Mouse (Mus musculus): Measurements from ENCODE around the gene Cdk9. TPM values are rescaled to one million over a fixed set of nuclear protein-coding genes. Genes with fewer than 3 reads are reported as not detected.

Cdk9 gene
- polyA plus RNA-seq, 1 experiment = 76.6 TPM

GRCm38 (mm10) chr2:32739311-32739710 is 26.4 kb upstream of the Cdk9 start:
- Histone ChIP-seq H3K36me3 (ENCODE audit: control insufficient read depth, insufficient read depth) (no peaks in the 10 kb centered on the region), H3K79me2 (ENCODE audit: control insufficient read depth, insufficient read depth) (no peaks in the 10 kb centered on the region), H3ac (ENCODE audit: control insufficient read depth, insufficient read length) (no peak overlapping the region), H3K4me3 (no peak overlapping the region), H3K27me3 (ENCODE audit: control insufficient read depth, insufficient read depth, insufficient read length) (peaks cover 18% of the 10 kb centered on the region), H3K4me2 (ENCODE audit: low read depth) (no peak overlapping the region)
- no peak for TF ChIP-seq CEBPB (IDR thresholded peaks at IDR 0.05; ENCODE audit: insufficient read depth, poor library complexity, severe bottlenecking)
- TF ChIP-seq E2F4 (IDR thresholded peaks at IDR 0.05; ENCODE audit: insufficient read depth) = no peak
- no peak for TF ChIP-seq MAX (IDR thresholded peaks at IDR 0.05; ENCODE audit: low read depth)
- TF ChIP-seq MYOG (IDR thresholded peaks at IDR 0.05; ENCODE audit: control insufficient read depth in 1 of 3, insufficient read depth in 1 of 3, insufficient read length in 2 of 3, low read depth in 2 of 3) = no peak
- no peak for TF ChIP-seq POLR2AphosphoS2 (IDR thresholded peaks at IDR 0.05; ENCODE audit: insufficient read length, low read depth)
- TF ChIP-seq SRF (IDR thresholded peaks at IDR 0.05; ENCODE audit: control insufficient read depth, insufficient read length, low read depth) = no peak
- no peak for TF ChIP-seq POLR2A (IDR thresholded peaks at IDR 0.05; ENCODE audit: insufficient read length, low read depth)
- TF ChIP-seq TCF12 (IDR thresholded peaks at IDR 0.05; ENCODE audit: insufficient read depth, poor library complexity, severe bottlenecking) = no peak
- TF ChIP-seq TCF3 (IDR thresholded peaks at IDR 0.05; ENCODE audit: insufficient read length, low read depth) = no peak
- TF ChIP-seq MYOD1 (IDR thresholded peaks at IDR 0.05; ENCODE audit: control insufficient read depth in 1 of 3, insufficient read length in 2 of 3, low read depth in 2 of 3) = no peak
- TF ChIP-seq REST (IDR thresholded peaks at IDR 0.05; ENCODE audit: insufficient read depth, insufficient read length) = no peak
- TF ChIP-seq USF1 (IDR thresholded peaks at IDR 0.05; ENCODE audit: low read depth) = no peak

- TF ChIP-seq SRF (IDR thresholded peaks at IDR 0.05; ENCODE audit: control insufficient read depth, insufficient read length, low read depth) (no peak), MYOD1 (IDR thresholded peaks at IDR 0.05; ENCODE audit: control insufficient read depth in 1 of 3, insufficient read length in 2 of 3, low read depth in 2 of 3) (no peak), TCF12 (IDR thresholded peaks at IDR 0.05; ENCODE audit: insufficient read depth, poor library complexity, severe bottlenecking) (no peak), REST (IDR thresholded peaks at IDR 0.05; ENCODE audit: insufficient read depth, insufficient read length) (no peak), USF1 (IDR thresholded peaks at IDR 0.05; ENCODE audit: low read depth) (no peak), MYOG (IDR thresholded peaks at IDR 0.05; ENCODE audit: control insufficient read depth in 1 of 3, insufficient read depth in 1 of 3, insufficient read length in 2 of 3, low read depth in 2 of 3) (no peak), MAX (IDR thresholded peaks at IDR 0.05; ENCODE audit: low read depth) (no peak), E2F4 (IDR thresholded peaks at IDR 0.05; ENCODE audit: insufficient read depth) (no peak), POLR2A (IDR thresholded peaks at IDR 0.05; ENCODE audit: insufficient read length, low read depth) (no peak), CEBPB (IDR thresholded peaks at IDR 0.05; ENCODE audit: insufficient read depth, poor library complexity, severe bottlenecking) (no peak), TCF3 (IDR thresholded peaks at IDR 0.05; ENCODE audit: insufficient read length, low read depth) (no peak), POLR2AphosphoS2 (IDR thresholded peaks at IDR 0.05; ENCODE audit: insufficient read length, low read depth) (no peak)
- Histone ChIP-seq H3K4me2 (ENCODE audit: low read depth) (no peak overlapping the region), H3K79me2 (ENCODE audit: control insufficient read depth, insufficient read depth) (no peaks in the 10 kb centered on the region), H3K4me3 (no peak overlapping the region), H3ac (ENCODE audit: control insufficient read depth, insufficient read length) (no peak overlapping the region), H3K36me3 (ENCODE audit: control insufficient read depth, insufficient read depth) (no peaks in the 10 kb centered on the region), H3K27me3 (ENCODE audit: control insufficient read depth, insufficient read depth, insufficient read length) (peaks cover 12% of the 10 kb centered on the region)
These were observed 24.1 kb upstream of the Cdk9 start for GRCm38 (mm10) chr2:32737008-32737407.

DNA sequence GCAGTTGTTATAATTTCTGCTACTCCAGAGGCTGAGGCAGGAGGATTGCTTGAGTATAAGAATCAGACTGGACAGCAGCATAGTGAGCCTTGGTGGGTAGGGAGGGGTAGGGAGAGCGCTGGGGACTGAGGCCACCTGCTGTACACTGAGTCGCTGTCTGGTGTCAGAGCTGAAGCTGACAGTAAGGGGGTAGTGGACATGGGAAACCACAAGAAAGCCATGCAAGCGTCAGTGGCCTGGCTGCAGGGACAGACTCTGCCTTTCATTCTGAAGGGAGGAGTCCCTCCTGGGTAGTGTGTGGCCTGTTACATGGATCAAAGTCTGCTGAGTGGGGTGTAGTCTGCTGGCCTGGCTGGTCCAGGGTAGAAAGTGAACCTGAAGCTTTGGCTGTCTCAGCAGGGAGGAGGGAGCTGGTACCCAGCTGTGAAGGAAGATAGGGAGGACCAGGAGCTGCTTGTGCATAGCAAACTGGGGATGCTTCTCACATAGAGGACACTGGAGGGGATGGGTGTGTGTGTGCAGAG is 23.5 kb upstream of the Cdk9 start:
- Histone ChIP-seq H3K36me3 (ENCODE audit: control insufficient read depth, insufficient read depth) (no peaks in the 10 kb centered on the region), H3K4me2 (ENCODE audit: low read depth) (no peak overlapping the region), H3K4me3 (no peak overlapping the region), H3K79me2 (ENCODE audit: control insufficient read depth, insufficient read depth) (no peaks in the 10 kb centered on the region), H3ac (ENCODE audit: control insufficient read depth, insufficient read length) (no peak overlapping the region), H3K27me3 (ENCODE audit: control insufficient read depth, insufficient read depth, insufficient read length) (peaks cover 6% of the 10 kb centered on the region)
- no peak for TF ChIP-seq TCF12 (IDR thresholded peaks at IDR 0.05; ENCODE audit: insufficient read depth, poor library complexity, severe bottlenecking)
- no peak for TF ChIP-seq POLR2A (IDR thresholded peaks at IDR 0.05; ENCODE audit: insufficient read length, low read depth)
- TF ChIP-seq POLR2AphosphoS2 (IDR thresholded peaks at IDR 0.05; ENCODE audit: insufficient read length, low read depth) = no peak
- TF ChIP-seq CEBPB (IDR thresholded peaks at IDR 0.05; ENCODE audit: insufficient read depth, poor library complexity, severe bottlenecking) = no peak
- TF ChIP-seq MAX (IDR thresholded peaks at IDR 0.05; ENCODE audit: low read depth) = no peak
- peak in 1 of 3 experiments; percentile 43 for TF ChIP-seq MYOD1 (IDR thresholded peaks at IDR 0.05; ENCODE audit: control insufficient read depth in 1 of 3, insufficient read length in 2 of 3, low read depth in 2 of 3)
- no peak for TF ChIP-seq SRF (IDR thresholded peaks at IDR 0.05; ENCODE audit: control insufficient read depth, insufficient read length, low read depth)
- peak in 1 of 3 experiments; percentile 42 for TF ChIP-seq MYOG (IDR thresholded peaks at IDR 0.05; ENCODE audit: control insufficient read depth in 1 of 3, insufficient read depth in 1 of 3, insufficient read length in 2 of 3, low read depth in 2 of 3)
- no peak for TF ChIP-seq REST (IDR thresholded peaks at IDR 0.05; ENCODE audit: insufficient read depth, insufficient read length)
- no peak for TF ChIP-seq E2F4 (IDR thresholded peaks at IDR 0.05; ENCODE audit: insufficient read depth)
- TF ChIP-seq USF1 (IDR thresholded peaks at IDR 0.05; ENCODE audit: low read depth) = no peak
- TF ChIP-seq TCF3 (IDR thresholded peaks at IDR 0.05; ENCODE audit: insufficient read length, low read depth) = no peak

DNA sequence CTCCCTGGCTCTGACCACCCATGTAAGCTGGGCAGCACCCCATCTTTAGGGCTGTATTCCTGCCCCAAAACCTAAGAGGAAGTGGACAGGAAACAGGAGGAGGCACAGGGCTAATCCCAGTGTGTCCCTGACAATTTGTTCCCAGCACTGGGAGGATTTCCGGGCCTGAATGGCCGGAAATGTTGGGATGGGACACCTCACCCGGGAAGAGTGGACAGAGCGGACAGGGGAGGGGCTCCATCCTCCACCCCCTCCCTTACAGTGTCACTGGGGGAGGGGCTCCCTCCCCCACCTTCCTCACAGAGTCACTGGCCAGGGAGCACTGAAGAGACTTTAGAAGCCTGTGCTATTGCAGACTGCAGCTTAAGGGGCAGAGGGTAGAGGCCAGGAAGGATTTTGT is 22.1 kb upstream of the Cdk9 start:
- Histone ChIP-seq H3ac (ENCODE audit: control insufficient read depth, insufficient read length) (no peak overlapping the region), H3K79me2 (ENCODE audit: control insufficient read depth, insufficient read depth) (no peaks in the 10 kb centered on the region), H3K36me3 (ENCODE audit: control insufficient read depth, insufficient read depth) (no peaks in the 10 kb centered on the region), H3K4me2 (ENCODE audit: low read depth) (no peak overlapping the region), H3K4me3 (no peak overlapping the region), H3K27me3 (ENCODE audit: control insufficient read depth, insufficient read depth, insufficient read length) (no peaks in the 10 kb centered on the region)
- no peak for TF ChIP-seq USF1 (IDR thresholded peaks at IDR 0.05; ENCODE audit: low read depth)
- TF ChIP-seq TCF3 (IDR thresholded peaks at IDR 0.05; ENCODE audit: insufficient read length, low read depth) = no peak
- TF ChIP-seq MAX (IDR thresholded peaks at IDR 0.05; ENCODE audit: low read depth) = no peak
- no peak for TF ChIP-seq MYOG (IDR thresholded peaks at IDR 0.05; ENCODE audit: control insufficient read depth in 1 of 3, insufficient read depth in 1 of 3, insufficient read length in 2 of 3, low read depth in 2 of 3)
- no peak for TF ChIP-seq MYOD1 (IDR thresholded peaks at IDR 0.05; ENCODE audit: control insufficient read depth in 1 of 3, insufficient read length in 2 of 3, low read depth in 2 of 3)
- TF ChIP-seq POLR2AphosphoS2 (IDR thresholded peaks at IDR 0.05; ENCODE audit: insufficient read length, low read depth) = no peak
- no peak for TF ChIP-seq TCF12 (IDR thresholded peaks at IDR 0.05; ENCODE audit: insufficient read depth, poor library complexity, severe bottlenecking)
- no peak for TF ChIP-seq E2F4 (IDR thresholded peaks at IDR 0.05; ENCODE audit: insufficient read depth)
- TF ChIP-seq CEBPB (IDR thresholded peaks at IDR 0.05; ENCODE audit: insufficient read depth, poor library complexity, severe bottlenecking) = no peak
- no peak for TF ChIP-seq POLR2A (IDR thresholded peaks at IDR 0.05; ENCODE audit: insufficient read length, low read depth)
- TF ChIP-seq REST (IDR thresholded peaks at IDR 0.05; ENCODE audit: insufficient read depth, insufficient read length) = no peak
- no peak for TF ChIP-seq SRF (IDR thresholded peaks at IDR 0.05; ENCODE audit: control insufficient read depth, insufficient read length, low read depth)
